Mouse (Mus musculus): ENCODE data around the gene Tspan1.

Gene Tspan1

DNA sequence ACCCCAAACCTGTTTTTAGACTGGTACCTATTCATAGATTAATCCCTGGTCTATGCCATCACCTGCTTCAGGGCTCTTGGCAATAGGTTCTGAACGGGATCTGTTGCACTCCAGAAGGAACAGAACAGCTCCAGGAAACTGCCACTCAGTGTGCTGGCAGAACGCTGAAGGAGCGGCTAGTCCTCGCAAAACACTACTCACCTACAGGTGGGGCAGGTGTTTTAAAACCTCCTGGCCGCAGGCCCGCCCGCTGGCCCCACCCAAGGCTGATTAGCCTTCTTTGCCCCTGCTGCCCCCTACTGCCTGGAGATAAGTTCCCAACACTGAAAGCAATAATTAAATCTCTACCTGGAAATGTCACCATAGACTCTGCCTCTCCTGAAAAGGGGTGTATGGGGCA lies at the start of gene Tspan1:
Tspan1 (minus strand) TSS at position 198 of the 400 bp plus-strand sequence.
- 42% methylated on average over 7 of the region's 7 CpGs for WGBS

DNA sequence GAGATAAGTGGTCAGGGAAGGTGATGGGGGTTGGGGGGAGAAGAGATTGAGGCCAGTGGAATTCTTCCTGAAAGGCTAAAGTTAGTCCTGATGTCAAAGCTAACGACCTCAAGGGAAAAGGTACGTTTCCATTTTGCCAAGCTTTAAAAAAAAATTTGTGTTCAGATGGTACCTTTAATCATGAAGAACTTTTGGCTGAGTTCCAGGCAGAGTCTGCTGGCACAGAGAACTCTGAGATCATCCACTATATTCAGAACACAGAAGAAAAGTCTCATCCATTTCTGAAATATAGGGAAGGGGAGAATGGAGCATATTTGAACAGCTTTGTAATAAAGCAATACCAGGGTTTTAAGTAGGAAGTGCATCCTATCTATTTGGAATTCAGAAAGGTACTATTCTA lies 49.6 kb upstream of the Tspan1 start:
- 41% methylated on average over 2 of the region's 2 CpGs for WGBS

DNA sequence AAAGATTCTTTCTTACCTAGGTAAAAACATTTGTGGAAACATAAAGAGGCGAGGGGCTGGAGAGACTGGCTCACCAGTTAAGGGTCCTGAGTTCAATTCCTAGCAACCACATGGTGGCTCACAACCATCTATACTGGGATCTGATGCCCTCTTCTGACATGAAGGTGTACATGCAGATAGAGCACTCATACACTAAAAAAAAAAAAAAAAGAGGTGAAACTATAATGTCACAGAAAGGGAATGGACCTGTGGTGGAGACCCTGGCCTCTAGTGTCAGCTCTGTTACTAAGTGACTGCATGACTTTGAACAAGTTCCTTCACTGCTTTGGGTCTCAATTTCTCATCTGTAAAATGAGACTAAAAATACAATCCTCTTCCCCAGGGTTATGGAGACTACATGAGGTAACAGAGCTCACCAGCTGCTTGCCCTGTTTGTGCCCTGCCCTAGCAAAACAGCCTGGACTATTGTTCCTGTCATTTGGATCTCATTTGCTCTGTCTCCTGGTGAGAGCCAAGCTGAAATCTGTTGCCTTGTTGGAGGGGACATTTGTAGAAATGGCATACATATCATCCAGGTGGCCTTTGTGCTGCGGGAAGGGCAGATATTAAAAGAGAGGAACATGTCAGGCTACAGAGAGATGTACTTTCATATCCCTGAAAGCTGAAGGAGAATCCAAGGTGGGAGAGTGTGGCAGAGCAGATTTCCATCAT lies 48.6 kb upstream of the Tspan1 start:
- 91% methylated on average over 2 of the region's 2 CpGs for WGBS

DNA sequence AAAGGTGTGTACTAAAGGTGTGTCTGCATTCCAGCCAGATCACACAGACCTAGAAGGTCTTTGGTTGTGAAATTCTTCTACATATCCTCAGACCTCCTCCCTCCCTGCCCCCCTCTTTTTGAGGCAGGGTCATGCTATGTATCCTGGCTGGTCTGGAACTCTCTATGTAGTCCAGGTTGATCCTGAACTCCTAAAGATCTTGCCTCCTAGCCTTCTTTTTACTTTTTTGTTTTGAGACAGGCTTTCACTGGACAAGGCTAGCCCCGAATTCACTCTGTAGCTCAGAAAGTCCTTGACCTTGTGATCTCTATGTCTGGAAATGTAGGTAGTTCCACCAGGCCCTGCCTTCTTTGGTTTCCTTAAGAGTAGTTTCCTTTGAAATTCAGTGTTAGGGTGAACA lies 41.5 kb upstream of the Tspan1 start:
- WGBS: 94% methylated on average over 1 of the region's 1 CpGs

DNA sequence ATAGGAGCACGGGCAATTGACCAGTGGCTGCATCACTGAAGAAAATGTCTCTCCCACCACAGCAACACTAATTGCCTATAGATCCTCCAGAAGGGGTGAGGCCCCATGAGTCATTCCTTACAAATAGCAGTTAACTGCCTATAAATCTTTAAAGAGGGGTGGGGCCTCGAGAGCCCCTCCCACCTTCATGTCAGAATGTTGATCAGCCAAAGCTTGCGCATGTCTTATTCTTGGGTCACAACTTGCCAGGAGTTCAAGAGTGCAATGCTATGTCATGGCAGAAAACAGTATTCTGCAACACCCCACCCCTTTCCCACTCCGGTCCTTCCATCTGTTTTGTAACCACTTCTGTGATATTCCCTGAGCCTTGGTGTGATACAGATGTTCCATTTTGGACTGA lies 39.1 kb upstream of the Tspan1 start:
- WGBS: 81% methylated on average over 4 of the region's 4 CpGs

DNA sequence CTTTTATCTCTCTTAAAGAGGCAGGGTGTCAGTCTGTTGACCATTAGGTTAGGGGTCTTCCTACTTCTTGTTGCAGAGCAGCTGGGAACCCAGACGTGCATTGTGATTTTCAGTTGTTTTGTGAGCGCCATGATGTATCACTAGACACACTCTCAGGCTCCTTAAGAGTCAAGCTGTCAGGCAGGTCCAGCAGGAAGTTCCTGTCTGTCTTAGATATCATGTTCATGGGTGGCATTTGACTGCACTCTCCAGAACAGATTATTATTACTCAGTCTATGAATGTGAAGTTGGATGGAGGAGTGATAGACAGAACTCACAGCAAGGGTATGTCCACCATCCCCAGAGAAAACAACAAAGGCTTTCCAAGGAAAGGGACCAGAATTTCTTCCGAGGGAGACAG lies 37.0 kb upstream of the Tspan1 start:
- WGBS: 84% methylated on average over 3 of the region's 3 CpGs

DNA sequence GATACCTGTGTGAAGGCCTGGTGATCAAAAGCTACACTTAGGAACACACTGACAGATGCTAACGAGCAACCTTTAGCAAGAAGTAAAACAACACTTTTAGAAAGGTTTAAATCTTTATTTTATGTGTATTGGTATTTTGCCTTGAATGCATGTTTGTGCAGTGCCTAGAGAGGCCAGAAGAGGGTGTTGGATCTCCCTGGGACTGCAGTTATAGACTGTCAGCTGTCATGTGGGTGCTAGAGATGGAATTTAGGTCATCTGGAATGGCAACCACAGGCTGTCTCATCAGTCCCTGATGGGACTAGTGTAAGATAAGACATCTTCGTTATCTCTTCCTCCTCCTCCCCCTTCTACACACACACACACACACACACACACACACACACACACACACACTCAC lies 31.0 kb upstream of the Tspan1 start:
- 83% methylated on average over 2 of the region's 2 CpGs for WGBS

DNA sequence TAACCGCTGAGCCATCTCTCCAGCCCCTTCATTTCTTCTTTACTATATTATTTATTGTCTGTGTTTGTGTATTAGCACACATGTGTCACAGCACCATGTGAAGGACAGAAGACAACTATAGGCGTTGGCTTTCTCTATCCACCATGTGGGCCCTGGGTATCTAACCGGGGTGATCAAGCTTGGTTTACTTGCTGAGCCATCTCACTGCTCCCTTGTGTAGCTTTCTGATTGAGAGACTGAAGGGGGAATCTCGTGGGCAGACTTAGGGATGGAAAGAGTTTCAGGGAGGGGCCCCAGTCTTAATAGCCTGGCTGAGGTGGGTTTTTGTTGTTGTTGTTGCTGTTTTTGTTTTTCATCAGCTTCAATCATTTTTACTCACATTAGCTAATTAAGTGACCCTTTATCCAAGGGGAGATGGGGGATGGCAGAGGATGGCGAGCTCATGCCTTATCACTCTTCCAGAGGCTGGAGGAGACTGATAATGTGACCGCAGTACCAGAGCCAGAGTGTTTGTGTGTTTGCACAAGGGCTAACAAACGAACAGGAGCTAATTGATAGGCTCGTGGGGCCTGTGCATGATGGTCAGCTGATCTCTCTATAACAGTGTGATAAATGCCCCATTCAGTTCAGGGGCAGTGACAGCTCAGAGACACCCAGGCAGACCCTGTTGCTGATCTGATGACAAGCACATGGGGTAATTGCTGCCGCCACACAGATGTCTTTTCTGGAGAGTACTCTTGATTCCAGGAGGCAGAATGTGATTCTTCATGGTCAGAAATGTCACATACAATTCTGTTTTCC lies 26.4 kb upstream of the Tspan1 start:
- WGBS: 73% methylated on average over 9 of the region's 9 CpGs

DNA sequence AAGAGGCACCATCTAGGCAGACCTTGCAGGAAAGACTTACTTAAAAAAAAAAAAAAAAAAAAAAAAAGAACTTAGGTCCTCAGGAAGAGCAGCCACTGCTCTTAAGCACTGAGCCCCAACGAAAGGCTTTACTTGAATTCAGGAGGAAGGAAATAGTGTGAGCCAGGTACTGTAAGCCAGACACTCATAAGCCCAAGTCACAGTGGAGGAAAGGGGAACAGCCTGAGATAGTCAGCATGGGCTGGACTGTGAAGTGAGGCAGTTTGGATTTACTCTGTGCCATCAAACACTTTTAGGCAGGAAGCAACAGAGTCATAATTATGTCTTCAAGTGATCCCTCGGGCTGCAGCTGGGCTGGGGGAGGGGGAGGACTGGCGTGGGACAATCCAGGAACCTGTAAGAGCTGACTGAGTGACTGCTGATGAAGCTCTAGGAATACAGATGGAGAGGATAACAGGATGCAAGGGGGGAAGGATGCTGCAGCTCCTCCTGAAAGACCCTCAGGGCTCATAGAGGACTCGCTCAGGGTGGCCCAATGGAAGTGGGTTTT lies 25.0 kb upstream of the Tspan1 start:
- WGBS: 61% methylated on average over 4 of the region's 4 CpGs

DNA sequence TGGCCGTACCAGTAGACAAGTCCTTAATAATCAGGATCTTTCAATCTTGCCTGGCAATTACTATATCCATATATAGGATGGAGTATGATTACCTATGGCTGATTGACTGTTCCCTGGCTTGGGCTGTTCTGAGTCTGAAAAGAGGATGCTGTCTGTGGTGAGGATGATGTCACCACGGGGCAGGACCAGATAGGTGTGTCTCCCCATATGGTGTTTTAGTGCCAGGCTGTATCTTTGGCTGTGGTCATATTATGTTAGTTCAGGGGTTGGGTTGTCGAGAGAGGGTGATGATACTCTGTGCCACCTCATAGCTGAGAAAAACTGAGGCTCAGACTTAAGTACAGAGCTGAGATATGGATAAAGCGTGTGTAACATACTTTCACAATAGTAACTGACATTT lies 17.7 kb upstream of the Tspan1 start:
- 93% methylated on average over 4 of the region's 4 CpGs for WGBS

DNA sequence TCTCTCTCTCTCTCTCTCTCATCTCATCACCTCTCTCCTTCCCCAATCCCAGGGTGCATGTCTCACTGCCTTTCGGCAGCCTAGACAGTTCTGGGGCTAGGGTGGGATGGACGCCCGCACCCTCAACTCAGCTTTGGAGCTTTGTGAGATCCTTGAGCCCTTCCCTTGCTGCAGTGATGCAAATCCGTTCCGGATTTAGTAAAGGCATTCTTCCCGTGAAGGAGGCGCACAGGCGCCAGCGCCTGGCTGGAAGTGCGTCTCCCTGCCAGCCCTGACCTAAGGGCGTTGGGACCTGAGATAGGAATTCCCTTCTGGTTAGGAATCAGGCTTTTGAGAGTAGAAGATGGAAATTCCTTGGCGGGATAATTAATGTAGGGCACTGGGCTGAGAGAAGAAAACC lies 15.3 kb upstream of the Tspan1 start:
- WGBS: 3% methylated on average over 12 of the region's 12 CpGs

DNA sequence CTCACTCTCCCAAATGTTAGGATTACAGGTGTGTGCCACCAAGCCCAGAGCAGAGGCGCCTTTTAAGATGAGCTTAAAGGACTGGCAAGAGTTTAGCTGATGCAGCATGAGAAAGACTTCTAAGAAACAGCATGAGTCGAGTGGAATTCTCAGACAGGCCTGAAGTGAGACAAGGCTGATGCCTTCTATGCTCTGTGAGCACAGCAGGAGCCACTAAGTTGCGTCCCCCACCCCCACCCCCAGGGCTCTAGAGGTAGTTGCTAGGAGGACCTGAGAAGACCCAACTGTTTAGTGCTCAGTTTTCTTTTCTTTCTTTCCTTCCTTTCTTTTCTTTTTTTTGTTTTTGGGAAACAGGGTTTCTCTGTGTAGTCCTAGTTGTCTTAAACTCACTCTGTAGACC lies 14.7 kb upstream of the Tspan1 start:
- 58% methylated on average over 3 of the region's 3 CpGs for WGBS

DNA sequence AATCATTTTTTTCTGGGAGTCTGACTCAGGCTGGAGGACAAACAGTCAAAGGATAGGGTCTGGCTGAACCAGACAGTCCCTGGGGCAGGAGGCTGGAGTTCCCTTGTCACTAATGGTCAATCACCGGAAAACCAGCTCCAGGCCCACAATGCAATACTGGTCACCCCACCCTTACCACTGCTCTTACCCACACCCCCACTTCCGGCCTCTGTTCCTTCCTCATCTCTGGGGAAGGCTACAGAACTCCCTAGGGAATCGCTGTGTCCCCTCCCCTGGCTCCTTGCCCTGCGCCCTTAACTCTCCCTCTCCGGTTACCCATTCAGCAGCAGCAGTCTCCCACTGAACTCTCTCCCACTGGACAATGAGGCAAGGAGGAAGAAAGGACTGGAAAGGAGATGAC lies 9.7 kb upstream of the Tspan1 start:
- WGBS: 40% methylated on average over 5 of the region's 5 CpGs

DNA sequence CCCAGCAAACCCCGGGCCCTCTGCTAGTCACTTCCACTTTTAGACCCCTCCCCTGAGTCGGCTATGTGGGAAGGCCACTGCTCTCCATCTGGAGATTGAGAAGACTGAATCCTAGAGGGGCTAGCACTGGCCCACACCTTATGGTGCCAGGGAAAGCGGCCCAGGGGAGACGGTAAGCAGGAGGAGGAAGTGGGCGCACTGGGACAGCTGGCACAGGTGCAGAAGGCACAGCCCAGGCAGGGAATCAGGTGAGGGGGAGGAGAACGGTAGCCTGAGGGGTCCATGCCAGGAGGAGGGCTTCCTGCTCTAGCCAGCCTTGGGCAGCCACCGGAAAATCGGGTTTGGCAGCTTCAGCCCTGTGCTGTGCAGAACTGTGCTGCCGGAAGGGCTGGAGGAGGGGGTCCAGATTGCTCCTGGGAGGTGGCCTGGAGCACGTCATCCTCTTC lies 9.2 kb upstream of the Tspan1 start:
- 13% methylated on average over 10 of the region's 10 CpGs for WGBS

DNA sequence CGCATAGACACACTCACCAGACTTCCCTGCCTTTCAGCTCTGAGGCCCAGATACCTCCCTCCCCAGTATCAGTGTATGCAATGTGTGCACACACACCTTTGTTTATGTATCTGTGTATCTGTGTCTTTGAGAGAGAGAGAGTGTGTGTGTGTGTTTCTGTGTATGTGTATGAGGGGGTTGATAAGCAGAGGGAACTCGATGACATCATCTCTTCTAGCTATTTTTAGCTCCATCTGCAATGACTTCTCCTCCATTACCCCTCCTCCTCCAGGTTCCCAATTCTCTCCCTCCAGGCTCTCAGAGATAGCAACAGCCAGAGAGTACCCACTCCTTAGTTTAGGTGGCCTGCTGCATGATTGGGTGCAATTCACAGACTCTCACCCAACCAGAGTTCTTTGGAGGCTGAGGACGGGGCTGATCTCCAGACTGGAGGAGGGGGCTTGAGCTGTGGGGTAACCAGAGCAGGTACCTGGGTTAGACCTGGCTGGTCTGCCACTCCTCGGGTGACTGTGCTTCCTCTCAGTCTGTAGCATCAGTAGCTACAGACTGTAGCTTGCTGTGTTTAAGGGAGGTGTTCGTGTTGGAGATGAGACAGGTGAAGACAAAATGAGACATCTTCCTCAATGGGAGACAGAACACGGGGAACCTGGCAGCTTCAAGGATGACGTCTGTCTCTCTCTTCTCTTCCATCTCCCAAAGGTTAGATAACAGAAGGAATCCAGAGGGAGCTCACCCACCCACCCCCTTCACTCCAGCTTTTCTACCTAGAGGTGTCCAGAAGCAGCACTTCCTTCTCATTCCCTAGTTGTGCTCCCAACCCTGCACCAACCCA lies 8.5 kb upstream of the Tspan1 start:
- WGBS: 36% methylated on average over 7 of the region's 7 CpGs

DNA sequence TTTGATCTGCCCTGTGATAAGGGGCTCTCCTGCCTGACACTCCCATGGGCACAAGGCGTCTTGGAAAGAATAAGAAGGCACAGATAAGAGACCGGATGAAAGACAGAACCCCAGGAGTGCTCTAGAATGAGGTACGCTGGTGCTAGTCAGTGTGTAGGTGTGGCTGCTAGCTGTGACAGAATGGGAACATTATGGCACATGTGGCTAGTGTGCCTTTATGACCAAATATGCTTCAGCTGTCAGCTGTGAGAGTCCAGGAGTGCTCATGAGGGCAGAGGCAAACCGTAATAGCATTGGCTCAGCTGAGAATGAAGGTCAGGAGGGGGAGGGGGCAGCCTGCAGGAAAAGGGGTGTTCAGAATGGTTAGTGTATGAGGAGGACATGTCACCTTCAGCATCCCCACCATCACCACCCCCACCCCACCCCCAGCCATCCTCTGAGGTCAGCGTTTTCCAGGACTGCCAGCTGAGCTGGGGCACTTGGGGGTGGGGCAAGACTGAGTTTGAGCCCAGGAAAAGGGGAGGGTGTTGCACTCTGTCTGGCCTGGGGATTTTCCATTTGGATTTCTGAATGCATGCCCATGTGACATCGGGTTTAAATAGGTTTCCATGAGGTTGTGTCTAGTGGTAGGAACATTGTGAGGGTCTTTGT lies 7.2 kb upstream of the Tspan1 start:
- WGBS: 28% methylated on average over 6 of the region's 6 CpGs

DNA sequence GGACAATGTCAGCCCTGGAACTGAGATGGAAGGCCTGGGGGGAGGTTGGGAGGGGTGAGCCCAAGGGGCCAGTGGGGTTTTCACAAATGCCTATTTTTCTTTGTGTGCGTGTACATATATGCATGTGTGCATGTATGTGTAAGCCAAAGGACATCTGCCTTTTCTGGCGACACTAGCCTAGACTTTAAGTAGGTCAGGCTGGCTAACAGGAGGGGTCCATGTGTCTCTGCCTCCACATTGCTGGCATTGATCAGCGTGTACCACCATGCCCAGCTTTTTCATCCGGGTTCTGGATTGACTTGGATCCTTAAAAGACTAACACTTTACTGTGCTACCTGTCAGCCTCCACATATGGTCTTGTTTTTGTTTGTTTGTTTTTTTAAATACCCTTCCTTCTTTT lies 6.4 kb upstream of the Tspan1 start:
- WGBS: 72% methylated on average over 4 of the region's 4 CpGs

DNA sequence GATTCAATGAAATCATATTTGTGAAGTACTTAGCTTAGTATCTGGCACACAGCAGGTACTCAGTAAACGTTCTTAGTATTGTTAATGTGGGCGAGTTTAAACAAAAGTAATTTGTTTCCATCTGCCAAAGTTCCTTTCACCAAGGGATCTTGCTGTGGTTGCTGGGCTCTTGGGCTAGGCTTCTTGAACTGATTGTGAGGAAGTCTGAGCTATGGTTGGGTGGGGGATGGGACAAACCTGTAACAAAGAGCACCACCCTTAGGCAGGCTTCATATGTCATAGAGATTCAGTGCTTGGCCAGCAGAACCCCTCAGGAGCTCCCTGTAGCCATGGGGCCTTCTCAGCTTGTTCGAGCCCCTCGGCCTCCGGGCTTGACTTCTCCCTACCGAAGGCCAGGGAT lies 5.7 kb upstream of the Tspan1 start, which contains the start of the genes 1700042G07Rik and Gm49337:
1700042G07Rik (plus strand) TSS at position 301 of the 400 bp plus-strand sequence.
Gm49337 (plus strand) TSS at position 313 of the 400 bp plus-strand sequence.
- WGBS: 83% methylated on average over 6 of the region's 6 CpGs

DNA sequence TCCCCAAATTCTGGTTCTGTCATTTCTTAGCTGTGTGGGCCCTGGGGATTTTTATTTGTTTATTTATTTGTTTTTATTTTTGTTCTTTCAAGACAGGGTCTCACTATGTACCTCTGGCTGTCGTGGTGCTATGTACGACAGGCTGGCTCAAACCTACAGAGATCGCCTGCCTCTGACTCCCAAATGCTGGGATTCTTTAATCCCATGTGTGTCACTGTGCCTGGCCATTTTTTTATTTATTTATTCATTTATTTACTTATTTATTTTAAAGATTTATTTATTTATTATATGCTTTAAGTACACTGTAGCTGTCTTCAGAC lies 1.9 kb upstream of the Tspan1 start:
- 57% methylated on average over 3 of the region's 3 CpGs for WGBS

DNA sequence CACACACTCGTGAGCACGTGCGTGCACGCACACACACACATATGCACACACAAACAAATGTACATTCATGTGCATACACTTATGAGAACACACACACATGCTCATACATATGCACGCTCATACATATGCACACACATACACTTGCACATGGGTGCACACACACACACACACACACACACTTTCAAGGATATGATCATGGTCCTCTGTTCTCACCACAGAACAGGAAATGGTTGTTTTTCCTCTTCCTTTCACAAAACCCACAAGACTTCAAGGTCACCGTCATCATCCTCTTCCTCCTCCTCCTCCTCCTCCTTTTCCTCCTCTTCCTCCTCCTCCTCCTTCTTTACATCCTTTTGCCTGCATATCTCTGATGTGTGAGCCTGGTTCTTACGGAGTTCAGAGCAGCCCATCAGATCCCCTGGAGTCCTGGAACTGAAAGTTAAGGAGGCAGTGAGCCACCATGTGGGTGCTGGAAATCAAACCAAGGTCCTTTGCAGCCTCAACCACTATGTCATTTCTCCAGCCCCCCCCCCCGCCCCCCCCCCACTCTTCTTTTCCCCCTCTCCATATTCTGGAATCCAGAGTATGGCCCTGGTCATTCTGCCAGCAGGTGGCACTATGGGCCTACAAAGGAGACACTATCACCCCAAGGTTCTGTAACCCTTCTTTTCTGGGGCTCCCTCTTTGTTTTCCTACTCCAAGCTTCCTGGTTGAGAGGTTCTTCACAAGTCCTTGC lies 1.4 kb upstream of the Tspan1 start:
- 76% methylated on average over 7 of the region's 8 CpGs for WGBS

All from cerebral cortex, adult 2 months (tissue).